Mouse (Mus musculus) liver, adult (tissue): Measurements from ENCODE around the gene Aqp6.

Source experiments
- GATA4 ChIP-seq: IDR thresholded peaks from 2 replicates; pipeline ENCODE4 v1.6.1; 2014; ENCODE audit warnings: mild to moderate bottlenecking, low read length; ENCODE audit not compliant: insufficient replicate concordance

The Aqp6 gene

GRCm38 (mm10) chr15:99590429-99591084 lies 10.6 kb upstream of the Aqp6 start, which contains the start of gene Aqp5:
Gene Aqp5 (plus strand): TSS chr15:99590782.
- no peak for TF ChIP-seq GATA4

- no peak for TF ChIP-seq GATA4
Observed at GRCm38 (mm10) chr15:99592177-99592576, 9.0 kb upstream of the Aqp6 start.

- TF ChIP-seq GATA4: no peak
Observed at GRCm38 (mm10) chr15:99592877-99593276, 8.3 kb upstream of the Aqp6 start.

GRCm38 (mm10) chr15:99594951-99595350 lies 6.2 kb upstream of the Aqp6 start:
- no peak for TF ChIP-seq GATA4

- TF ChIP-seq GATA4: no peak
Observed at GRCm38 (mm10) chr15:99596056-99596687, 5.0 kb upstream of the Aqp6 start.

- TF ChIP-seq GATA4: no peak
Observed at GRCm38 (mm10) chr15:99596841-99597240, 4.4 kb upstream of the Aqp6 start.

- TF ChIP-seq GATA4: no peak
Observed at GRCm38 (mm10) chr15:99597596-99597995, 3.6 kb upstream of the Aqp6 start.

GRCm38 (mm10) chr15:99599245-99600070 lies 1.7 kb upstream of the Aqp6 start:
- no peak for TF ChIP-seq GATA4

GRCm38 (mm10) chr15:99601823-99602120 lies 572 bp downstream of the Aqp6 start:
- no peak for TF ChIP-seq GATA4

GRCm38 (mm10) chr15:99602206-99602820 lies 1.1 kb downstream of the Aqp6 start:
- no peak for TF ChIP-seq GATA4

GRCm38 (mm10) chr15:99603216-99603615 lies 2.0 kb downstream of the Aqp6 start:
- no peak for TF ChIP-seq GATA4

- TF ChIP-seq GATA4: no peak
Observed at GRCm38 (mm10) chr15:99605595-99605994, 4.4 kb downstream of the Aqp6 start.

GRCm38 (mm10) chr15:99606515-99606914 lies 5.3 kb downstream of the Aqp6 start:
- TF ChIP-seq GATA4: no peak

GRCm38 (mm10) chr15:99607388-99608113 lies 6.4 kb downstream of the Aqp6 start:
- TF ChIP-seq GATA4: no peak

- no peak for TF ChIP-seq GATA4
Observed at GRCm38 (mm10) chr15:99608382-99609125, 7.4 kb downstream of the Aqp6 start.

GRCm38 (mm10) chr15:99611563-99611962 lies 10.4 kb downstream of the Aqp6 start:
- TF ChIP-seq GATA4: no peak
